Mouse (Mus musculus) stomach, embryonic 14.5 days (tissue): ENCODE results near the gene Rnf43. TPM values are rescaled to one million over a fixed set of nuclear protein-coding genes. Genes with fewer than 3 reads are reported as not detected.
A peak's percentile ranks its signal among the peaks of the same experiment; 100 is the strongest.

Source experiments
- ATAC-seq: fragments of 200-750 bp; cut with Nextera tagmentation; 2 replicates; pipeline ENCODE4 v1.8.0; 2017; ENCODE audit warnings: low read depth, moderate TSS enrichment; ENCODE audit not compliant: insufficient number of reproducible peaks, insufficient read depth, low FRiP score
- H3K27ac ChIP-seq: fragments of 300-500 bp; sonication (generic); 2 replicates; pipeline ENCODE4 v1.5.1; 2014; ENCODE audit warnings: mild to moderate bottlenecking, low read length, moderate library complexity, mixed read lengths
- H3K27me3 ChIP-seq: fragments of 300-500 bp; sonication (generic); 2 replicates; pipeline ENCODE4 v1.6.1; 2014; ENCODE audit warnings: low read length, control low read depth, mixed read lengths; ENCODE audit not compliant: control insufficient read depth, insufficient read depth
- H3K36me3 ChIP-seq: fragments of 300-500 bp; sonication (generic); 2 replicates; pipeline ENCODE4 v1.6.1; 2014; ENCODE audit warnings: mild to moderate bottlenecking, control low read depth, low read length, moderate library complexity, mixed read lengths; ENCODE audit not compliant: control insufficient read depth, insufficient read depth
- H3K4me1 ChIP-seq: fragments of 300-500 bp; sonication (generic); 2 replicates; pipeline ENCODE4 v1.6.1; 2014; ENCODE audit warnings: low read length, control low read depth, mixed read lengths; ENCODE audit not compliant: control insufficient read depth, insufficient read depth
- H3K4me2 ChIP-seq: fragments of 300-500 bp; sonication (generic); replicated peaks from 2 replicates; pipeline ENCODE4 v1.6.1; 2014; ENCODE audit warnings: low read depth, low read length, control low read depth
- H3K4me3 ChIP-seq: fragments of 300-500 bp; sonication (generic); 2 replicates; pipeline ENCODE4 v1.5.1; 2014; ENCODE audit warnings: low read depth, low read length, control low read depth
- H3K9ac ChIP-seq: fragments of 300-500 bp; sonication (generic); replicated peaks from 2 replicates; pipeline ENCODE4 v1.6.1; 2014; ENCODE audit warnings: low read depth, mild to moderate bottlenecking, control low read depth, low read length, moderate library complexity, mixed read lengths
- H3K9me3 ChIP-seq: fragments of 300-500 bp; sonication (generic); 2 replicates; pipeline ENCODE4 v1.6.1; 2016; ENCODE audit warnings: low read depth, low read length, control low read depth; ENCODE audit not compliant: control insufficient read depth
- WGBS: fragments of 180-500 bp; shearing (Covaris S2); extraction: QIAGEN DNeasy Blood & Tissue Kit; methylation state at CpG from one replicate; pipeline ENCODE4 v1.1.7; 2014; 5-methylcytosine and 5-hydroxymethylcytosine counted together
- polyA plus RNA-seq: library from polyadenylated mRNA; unstranded; fragments of >200 nt; fragmentation: Nextera tagmentation; extraction: Ambion mirVana; gene quantifications from 2 replicates; pipeline ENCODE4 v1.2.1, GENCODE M21; 2014

The Rnf43 gene
- polyA plus RNA-seq, 1 experiment from 2014 or later, result 20.2 TPM

DNA sequence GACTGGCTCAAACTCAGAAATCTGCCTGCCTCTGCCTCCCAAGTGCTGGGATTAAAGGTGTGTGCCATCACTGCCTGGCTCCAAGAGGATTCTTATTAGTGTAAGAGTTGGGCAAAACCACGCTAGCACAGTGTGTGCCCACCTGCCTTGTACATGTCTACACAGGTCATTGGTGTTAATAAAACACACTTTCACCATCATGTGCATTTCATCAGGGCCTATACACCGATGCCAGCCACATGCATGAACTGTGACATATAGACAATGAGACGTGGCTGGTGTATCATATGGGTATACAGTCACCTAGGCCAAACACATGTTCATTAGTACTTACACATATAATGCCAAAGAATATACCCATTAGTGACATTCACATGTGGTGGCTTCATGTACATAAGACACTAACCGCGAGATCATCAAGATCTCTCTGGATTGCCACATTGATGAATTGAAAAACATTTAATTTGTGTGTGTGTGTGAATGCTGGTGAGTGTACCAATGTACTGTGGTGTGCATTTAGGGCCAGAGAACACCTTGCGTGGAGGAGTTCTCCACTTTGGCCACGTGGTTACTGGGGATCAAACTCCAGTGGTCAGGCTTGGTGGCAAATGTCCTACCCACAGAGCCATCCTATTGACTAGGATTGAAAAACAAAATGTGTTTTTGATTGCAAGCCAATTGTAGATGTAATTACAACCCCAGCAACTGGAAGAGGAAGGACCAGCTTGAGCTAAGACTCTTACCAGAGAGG, 95.8 kb downstream of the Rnf43 start:
- Histone ChIP-seq H3K36me3 (no peaks in the 10 kb centered on the region), H3K4me3 (no peak overlapping the region), H3K9ac (no peak overlapping the region), H3K4me2 (no peak overlapping the region), H3K4me1 (peaks cover under 1% of the 10 kb centered on the region; the same call in 1 of the 2 replicates), H3K9me3 (no peaks in the 10 kb centered on the region), H3K27ac (no peak overlapping the region), H3K27me3 (peaks cover 34% of the 10 kb centered on the region)
- no peak for ATAC-seq
- 79% methylated on average over 7 of the region's 7 CpGs for WGBS

DNA sequence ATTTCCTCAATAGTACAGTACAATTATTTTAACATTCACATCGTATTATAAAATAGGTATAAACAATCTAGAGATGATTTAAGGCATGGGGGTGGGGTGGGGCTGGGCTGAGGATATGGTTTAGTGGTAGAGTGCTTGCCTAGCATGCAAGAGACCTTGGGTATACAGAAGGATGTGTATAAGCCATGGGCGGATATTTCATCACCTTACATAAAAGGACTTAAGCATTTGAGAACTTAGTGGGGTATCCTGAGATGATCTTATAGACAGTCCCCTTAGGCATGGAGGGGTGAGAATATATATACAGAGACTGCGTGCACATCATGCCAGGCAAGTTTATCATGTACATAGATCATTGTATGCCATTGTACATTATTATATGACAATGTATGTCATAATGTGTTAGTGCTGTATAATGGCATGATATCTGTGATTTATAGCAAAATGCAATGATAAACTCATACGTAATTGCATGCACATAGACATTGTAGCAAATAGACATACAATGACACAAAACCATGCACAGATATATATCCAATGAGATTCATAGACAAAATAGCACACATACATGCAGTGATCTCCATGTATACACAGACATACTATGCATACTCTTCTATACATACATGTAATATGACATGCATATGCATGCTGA, 96.6 kb downstream of the Rnf43 start:
- no peak overlapping the region for H3K4me2 ChIP-seq
- 70% methylated on average over 4 of the region's 4 CpGs for WGBS
- no peak overlapping the region for H3K4me3 ChIP-seq
- H3K27me3 ChIP-seq, result peaks cover 36% of the 10 kb centered on the region
- H3K9me3 ChIP-seq, result no peaks in the 10 kb centered on the region
- no peak overlapping the region for H3K27ac ChIP-seq
- peaks cover 7% of the 10 kb centered on the region; the same call in 1 of the 2 replicates for H3K4me1 ChIP-seq
- no peaks in the 10 kb centered on the region for H3K36me3 ChIP-seq
- H3K9ac ChIP-seq, result no peak overlapping the region
- no peak for ATAC-seq

DNA sequence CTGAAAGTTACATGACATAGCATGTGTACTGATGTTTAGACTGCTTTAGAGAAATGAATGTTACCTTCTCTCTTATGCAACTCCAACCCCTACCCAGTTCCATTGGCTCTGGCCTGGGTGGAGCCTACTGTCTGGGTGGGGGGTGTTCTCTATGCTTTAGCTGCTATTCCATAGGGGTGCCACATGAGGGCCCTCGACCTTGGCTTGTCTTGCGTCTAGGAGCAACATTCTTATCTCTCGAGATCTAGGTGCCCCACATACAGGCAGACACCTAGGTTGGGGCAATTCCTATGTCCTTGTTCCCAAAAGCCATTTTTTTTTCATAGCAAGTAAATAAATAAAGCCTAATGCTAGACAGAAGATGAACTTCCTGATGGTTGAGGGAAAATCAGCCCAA, 97.1 kb downstream of the Rnf43 start:
- no peak for ATAC-seq
- H3K9ac ChIP-seq, result no peak overlapping the region
- H3K36me3 ChIP-seq, result no peaks in the 10 kb centered on the region
- H3K4me2 ChIP-seq, result no peak overlapping the region
- no peak overlapping the region for H3K4me3 ChIP-seq
- no peaks in the 10 kb centered on the region for H3K9me3 ChIP-seq
- 10% methylated on average over 3 of the region's 3 CpGs for WGBS
- H3K27ac ChIP-seq, result no peak overlapping the region
- H3K27me3 ChIP-seq, result peaks cover 36% of the 10 kb centered on the region
- H3K4me1 ChIP-seq, result peaks cover 12% of the 10 kb centered on the region; the same call in 1 of the 2 replicates

DNA sequence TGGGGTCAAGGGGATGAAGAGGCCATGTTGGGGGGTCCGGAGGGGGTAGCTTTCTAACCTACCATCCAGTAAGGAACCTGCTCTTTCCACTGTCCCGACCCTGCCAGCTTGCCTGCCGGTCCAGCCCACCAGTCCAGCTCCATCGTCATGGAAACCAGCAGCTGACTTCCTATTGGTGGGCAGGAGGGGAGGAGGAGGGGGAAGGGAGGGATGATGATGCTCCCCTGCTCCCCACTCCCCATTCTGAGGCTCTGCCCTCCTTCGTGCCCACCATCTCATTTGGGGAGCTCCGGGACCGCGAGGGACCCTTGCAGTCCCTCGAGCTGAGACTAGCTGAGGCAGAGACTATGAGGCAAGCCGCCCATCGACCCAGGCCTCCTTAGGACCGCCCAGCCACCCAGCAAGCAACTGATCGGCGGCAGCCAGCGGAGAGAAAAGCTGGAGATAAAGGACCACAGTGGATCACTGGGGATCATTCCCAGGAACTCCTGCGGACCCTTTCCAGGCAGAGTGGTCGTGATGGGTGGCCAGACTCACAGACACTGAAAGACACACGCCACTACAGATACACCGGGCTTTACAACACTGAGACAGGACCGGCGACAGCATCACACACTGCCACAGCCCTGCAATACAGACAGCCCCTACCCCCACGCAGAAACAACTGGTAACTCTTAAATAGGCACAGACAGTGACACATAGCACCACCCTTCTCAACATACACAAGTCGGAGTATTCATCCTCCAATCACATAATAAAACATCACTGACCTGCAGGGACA, 98.0 kb downstream of the Rnf43 start, which contains the start of gene Tspoap1:
Gene Tspoap1, plus strand, starts transcription at position 241 of the 781 bp plus-strand sequence.
- WGBS, result 9% methylated on average over 23 of the region's 23 CpGs
- Histone ChIP-seq H3K36me3 (no peaks in the 10 kb centered on the region), H3K27me3 (peaks cover 44% of the 10 kb centered on the region), H3K4me3 (no peak within 1 kb of the TSS), H3K9me3 (no peaks in the 10 kb centered on the region), H3K4me2 (no peak within 1 kb of the TSS), H3K27ac (no peak within 1 kb of the TSS), H3K4me1 (peaks cover 15% of the 10 kb centered on the region; the same call in 1 of the 2 replicates), H3K9ac (no peak within 1 kb of the TSS)
- no peak for ATAC-seq

DNA sequence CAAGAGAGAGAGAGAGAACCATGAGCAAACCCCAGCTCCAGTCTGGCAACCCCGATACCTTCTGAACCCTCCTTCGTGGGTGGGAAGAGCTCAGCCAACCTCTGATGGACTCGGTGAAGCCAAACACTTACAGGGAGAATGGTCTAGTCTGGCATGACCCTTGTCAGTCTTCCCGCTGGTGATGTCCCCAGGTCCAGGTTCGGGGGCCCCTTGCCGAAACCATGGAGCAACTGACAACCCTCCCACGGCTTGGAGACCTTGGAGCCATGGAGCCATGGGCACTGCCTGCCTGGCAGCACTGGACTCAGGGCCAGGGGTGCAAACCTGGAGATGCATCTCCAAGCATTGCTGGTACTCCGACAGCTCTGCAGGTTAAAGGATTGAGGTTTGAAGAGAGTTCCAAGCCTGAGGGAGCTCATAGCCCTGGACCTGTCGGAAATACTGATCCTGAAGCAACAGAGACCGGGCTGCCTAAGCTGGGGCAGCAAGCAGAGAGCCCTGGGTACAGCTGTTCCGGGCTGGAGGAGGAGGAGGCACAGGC, 98.7 kb downstream of the Rnf43 start:
- ATAC-seq, result no peak
- 64% methylated on average over 11 of the region's 11 CpGs for WGBS
- no peak overlapping the region for H3K4me3 ChIP-seq
- peaks cover 15% of the 10 kb centered on the region; the same call in 1 of the 2 replicates for H3K4me1 ChIP-seq
- no peaks in the 10 kb centered on the region for H3K9me3 ChIP-seq
- no peaks in the 10 kb centered on the region for H3K36me3 ChIP-seq
- H3K27me3 ChIP-seq, result peaks cover 44% of the 10 kb centered on the region
- H3K4me2 ChIP-seq, result no peak overlapping the region
- H3K9ac ChIP-seq, result no peak overlapping the region
- H3K27ac ChIP-seq, result no peak overlapping the region

DNA sequence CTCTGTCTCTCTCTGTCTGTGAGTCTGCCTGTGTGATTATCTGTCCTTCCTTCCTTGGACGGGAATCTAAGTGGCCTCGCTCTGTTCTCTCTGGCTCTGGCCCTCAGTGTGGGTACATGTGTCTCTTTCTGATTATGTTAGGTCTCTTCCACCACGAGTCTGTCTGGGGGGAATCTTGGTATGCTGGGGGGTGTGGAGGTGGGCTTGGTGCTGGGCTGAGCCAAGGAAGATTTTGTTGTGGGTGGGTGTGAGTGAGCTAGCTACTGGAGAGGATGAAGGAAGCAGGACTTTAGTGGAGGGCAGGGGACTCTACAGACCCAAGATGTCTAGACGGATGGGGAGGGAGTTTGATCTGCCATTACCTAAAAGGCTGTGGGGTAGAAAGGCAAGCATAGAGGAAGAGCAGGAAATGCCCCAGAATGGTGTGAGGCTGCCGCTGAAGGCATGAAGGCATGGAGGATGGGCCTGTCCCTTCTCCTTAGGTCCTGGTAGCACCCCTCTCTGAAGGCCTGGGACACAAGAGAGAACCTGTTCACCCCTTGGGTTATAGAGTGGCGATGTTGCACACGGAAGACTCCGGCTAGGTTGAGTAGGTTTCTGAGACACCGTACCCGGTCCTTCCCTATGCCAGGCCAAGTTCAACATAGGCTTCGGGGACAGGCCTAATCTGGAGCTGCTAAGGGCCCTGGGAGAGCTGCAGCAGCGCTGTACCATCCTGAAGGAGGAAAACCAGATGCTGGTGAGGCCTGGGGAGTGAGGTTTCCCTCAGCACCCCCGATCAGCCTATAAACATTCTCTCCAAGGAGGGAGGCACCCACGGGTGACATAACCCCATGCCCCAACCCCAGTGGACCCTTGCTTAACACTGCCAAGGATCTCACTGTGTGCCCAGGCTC, 99.5 kb downstream of the Rnf43 start:
- Histone ChIP-seq H3K9me3 (no peaks in the 10 kb centered on the region), H3K27ac (no peak overlapping the region), H3K4me1 (peaks cover 15% of the 10 kb centered on the region; the same call in 1 of the 2 replicates), H3K36me3 (no peaks in the 10 kb centered on the region), H3K4me2 (no peak overlapping the region), H3K27me3 (peaks cover 44% of the 10 kb centered on the region), H3K9ac (no peak overlapping the region), H3K4me3 (no peak overlapping the region)
- 74% methylated on average over 14 of the region's 14 CpGs for WGBS
- no peak for ATAC-seq

DNA sequence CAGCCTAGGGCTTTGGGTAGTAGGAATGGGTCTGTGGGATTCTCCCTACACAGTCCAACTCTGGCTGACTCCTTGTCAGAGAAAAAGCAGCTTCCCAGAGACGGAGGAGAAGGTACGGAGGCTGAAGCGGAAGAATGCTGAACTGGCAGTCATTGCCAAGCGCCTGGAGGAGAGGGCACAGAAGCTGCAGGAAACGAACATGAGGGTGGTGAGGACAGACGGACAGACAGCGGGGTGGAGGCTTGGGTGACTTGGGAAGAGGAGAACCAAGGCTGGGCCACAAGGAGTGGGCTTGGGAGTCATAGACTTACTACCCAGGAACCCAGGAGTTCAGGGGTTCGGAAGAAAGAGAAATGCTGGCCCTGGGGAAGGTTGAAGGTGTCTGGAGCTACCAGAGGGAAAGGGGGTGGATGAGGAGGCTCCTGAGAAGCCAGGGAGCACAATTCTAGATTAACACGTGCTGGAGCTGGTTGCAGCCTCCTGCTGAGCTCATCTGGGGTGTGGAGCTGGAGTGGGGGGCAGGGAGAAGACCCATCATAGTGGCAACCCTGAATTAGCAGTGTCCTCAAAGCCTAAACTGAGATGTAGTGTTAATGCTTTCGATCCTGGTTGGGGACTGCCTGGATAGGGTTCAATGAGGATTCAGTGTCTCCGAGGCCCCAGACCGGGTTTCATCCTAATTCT, 100.3 kb downstream of the Rnf43 start:
- no peak for ATAC-seq
- Histone ChIP-seq H3K4me1 (peaks cover 15% of the 10 kb centered on the region; the same call in 1 of the 2 replicates), H3K4me2 (no peak overlapping the region)

More for the DNA sequence above, 100.3 kb downstream of the Rnf43 start:
- Histone ChIP-seq H3K4me3 (peak overlapping the region; percentile 44; the same call in 1 of the 2 replicates), H3K27ac (no peak overlapping the region), H3K27me3 (peaks cover 44% of the 10 kb centered on the region), H3K36me3 (no peaks in the 10 kb centered on the region), H3K9me3 (no peaks in the 10 kb centered on the region), H3K9ac (no peak overlapping the region)
- 55% methylated on average over 12 of the region's 12 CpGs for whole genome bisulfite sequencing
